Mouse (Mus musculus) CH12.LX (cell line): ENCODE measurements around the gene Rdh7. TPM values are rescaled to one million over a fixed set of nuclear protein-coding genes. Genes with fewer than 3 reads are reported as not detected.
"Not testable (repeated sequence)": the region's sequence is repeated elsewhere in the genome, so short reads cannot be mapped to it uniquely, and the experiment has no call there.

Experiments used
- DNase-seq: peaks from one replicate; pipeline ENCODE4 v3.0.0-alpha.2; 2013; ENCODE audit errors: extremely low read depth
- H3K27ac ChIP-seq: 2 replicates; pipeline ENCODE4 v1.5.1; 2012; ENCODE audit warnings: low read depth, mild to moderate bottlenecking, control low read depth, moderate library complexity; ENCODE audit not compliant: insufficient read depth
- H3K27me3 ChIP-seq: replicated peaks from 2 replicates; pipeline ENCODE3; 2012; ENCODE audit warnings: inconsistent platforms
- H3K36me3 ChIP-seq, 2 experiments: replicated peaks in 1 of 2; 2 replicates each; pipeline versions ENCODE3 to v1.6.1; 2012; ENCODE audit warnings: inconsistent platforms in 1 of 2, low read length in 1 of 2, mild to moderate bottlenecking in 1 of 2, mixed read lengths in 1 of 2, moderate library complexity in 1 of 2; ENCODE audit not compliant: control insufficient read depth in 1 of 2, insufficient read depth in 1 of 2
- H3K4me1 ChIP-seq, 2 experiments: 2 replicates each; pipeline ENCODE4 v1.6.1; 2012; ENCODE audit warnings: inconsistent platforms in 1 of 2, moderate library complexity in 1 of 2; ENCODE audit not compliant: insufficient read depth in 2 of 2, control insufficient read depth in 1 of 2
- H3K4me2 ChIP-seq: 2 replicates; pipeline ENCODE4 v1.6.1; 2012; ENCODE audit warnings: low read depth, mild to moderate bottlenecking, control low read depth; ENCODE audit not compliant: poor library complexity, insufficient read depth, severe bottlenecking
- H3K4me3 ChIP-seq, 3 experiments: fragments of 150-350 bp in 1 of 3; sonication (generic) in 1 of 3; replicated peaks in 1 of 3; 2 replicates each; pipeline versions ENCODE3 to v1.5.1; 2011 to 2012; ENCODE audit warnings: low read depth in 2 of 3, low read length in 2 of 3, mild to moderate bottlenecking in 2 of 3, moderate library complexity in 2 of 3, control low read depth in 1 of 3, improper control_type of control experiment in 1 of 3, inconsistent platforms in 1 of 3, mixed read lengths in 1 of 3; ENCODE audit not compliant: poor library complexity in 1 of 3
- H3K79me2 ChIP-seq: replicated peaks from 2 replicates; pipeline ENCODE4 v1.6.1; 2012; ENCODE audit warnings: mild to moderate bottlenecking, moderate library complexity; ENCODE audit not compliant: control insufficient read depth, poor library complexity, insufficient read depth, severe bottlenecking; ENCODE audit errors: extremely low read depth
- H3K9ac ChIP-seq: 2 replicates; pipeline ENCODE4 v1.6.1; 2012; ENCODE audit warnings: low read depth, mild to moderate bottlenecking, control low read depth, moderate library complexity; ENCODE audit not compliant: insufficient read depth
- H3K9me3 ChIP-seq: replicated peaks from 2 replicates; pipeline ENCODE3; 2012; ENCODE audit warnings: low read length, inconsistent platforms, mixed read lengths
- JUND ChIP-seq: conservative IDR thresholded peaks from 2 replicates; pipeline ENCODE4 v1.6.1; 2011; ENCODE audit warnings: low read depth, low read length, improper control_type of control experiment
- MAZ ChIP-seq: IDR thresholded peaks from 2 replicates; pipeline ENCODE4 v1.6.1; 2012; ENCODE audit warnings: low read depth, mild to moderate bottlenecking, inconsistent platforms, low read length, improper control_type of control experiment, moderate library complexity
- dilution Hi-C: fragments of 300-500 bp; cut with MboI; formaldehyde crosslinking; loops from 2 replicates; pipeline ENCODE4 v1.14.3; 2020; ENCODE audit warnings: low sequenced_read_pairs; ENCODE audit not compliant: extremely low pct_unique_long_range_greater_than_20kb, extremely low pct_ligation_motif_present
- in situ Hi-C: fragments of 300-500 bp; cut with MboI; formaldehyde crosslinking; loops from 3 replicates; pipeline ENCODE4 v1.14.3; 2019; ENCODE audit warnings: low sequenced_read_pairs, low pct_ligation_motif_present, low pct_unique_long_range_greater_than_20kb, mixed read lengths
- polyA plus RNA-seq: library from polyadenylated mRNA; unstranded; fragments of >175 nt; gene quantifications from 2 replicates; pipeline ENCODE4 v1.2.1, GENCODE M21; 2012; ENCODE audit warnings: low read depth; ENCODE audit not compliant: insufficient read length
- total RNA-seq, 2 experiments: library from RNA; depleted of rRNA; stranded (reverse); fragments of 300-350 nt in 1 of 2; fragments of >200 nt in 1 of 2; gene quantifications; 2 replicates each; pipeline ENCODE4 v1.2.3; 2012 to 2014

The Rdh7 gene
- total and polyA plus RNA-seq, 3 experiments, result not detected

GRCm38 (mm10) chr10:127835292-127835691 is 53.3 kb downstream of the Rdh7 start:
- dilution Hi-C loops, result no loop called here
- Histone ChIP-seq H3K4me2 (no peak overlapping the region), H3K79me2 (no peaks in the 10 kb centered on the region), H3K4me3 (no peak overlapping the region), H3K9ac (no peak overlapping the region), H3K27me3 (peaks cover 26% of the 10 kb centered on the region), H3K4me1 (no peaks in the 10 kb centered on the region), H3K9me3 (peaks cover 12% of the 10 kb centered on the region), H3K36me3 (no peaks in the 10 kb centered on the region), H3K27ac (no peak overlapping the region)
- no peak for DNase-seq
- TF ChIP-seq JUND, result no peak
- no peak for TF ChIP-seq MAZ
- in situ Hi-C loops, result no loop called here

- H3K79me2 ChIP-seq, in situ Hi-C loops, H3K4me3 ChIP-seq, H3K4me2 ChIP-seq, H3K27ac ChIP-seq, DNase-seq, dilution Hi-C loops, H3K36me3 ChIP-seq, H3K9ac ChIP-seq, H3K4me1 ChIP-seq: not testable (repeated sequence)
- Histone ChIP-seq H3K9me3 (peaks cover 12% of the 10 kb centered on the region), H3K27me3 (peaks cover 23% of the 10 kb centered on the region)
These were observed 54.4 kb downstream of the Rdh7 start for GRCm38 (mm10) chr10:127834186-127834585.

Other genes with a start within 250 kb of the Rdh7 start
- 58.7 and 76.6 TPM in 2 replicates for gene Stat6, start 245.8 kb downstream of the Rdh7 start, total RNA-seq (2012; rRNA removed)
- 64.0 and 71.5 TPM in 2 replicates for gene Stat6, start 245.8 kb downstream of the Rdh7 start, total RNA-seq (2014; rRNA removed)
- gene Stat6, start 245.8 kb downstream of the Rdh7 start, polyA plus RNA-seq, result 62.9 and 72.1 TPM in 2 replicates
- 12.5 and 13.2 TPM in 2 replicates for gene Nemp1, start 221.9 kb downstream of the Rdh7 start, total RNA-seq (2012; rRNA removed)
- 17.4 and 18.3 TPM in 2 replicates for gene Nemp1, start 221.9 kb downstream of the Rdh7 start, total RNA-seq (2014; rRNA removed)
- gene Nemp1, start 221.9 kb downstream of the Rdh7 start, polyA plus RNA-seq, result 7.5 and 8.3 TPM in 2 replicates
- 10.0 and 13.9 TPM in 2 replicates for gene Nab2, start 220.2 kb downstream of the Rdh7 start, total RNA-seq (2012; rRNA removed)
- 5.9 and 8.1 TPM in 2 replicates for gene Nab2, start 220.2 kb downstream of the Rdh7 start, total RNA-seq (2014; rRNA removed)
- 9.2 and 10.8 TPM in 2 replicates for gene Nab2, start 220.2 kb downstream of the Rdh7 start, polyA plus RNA-seq
- gene Myo1a, start 183.6 kb downstream of the Rdh7 start, total RNA-seq (2012; rRNA removed), result 1.8 and 2.3 TPM in 2 replicates
- 0.08 and 0.24 TPM in 2 replicates for gene Myo1a, start 183.6 kb downstream of the Rdh7 start, total RNA-seq (2014; rRNA removed)
- 0.36 and 0.45 TPM in 2 replicates for gene Myo1a, start 183.6 kb downstream of the Rdh7 start, polyA plus RNA-seq
- gene Tac2, start 164.3 kb downstream of the Rdh7 start, total RNA-seq (2012; rRNA removed), result not detected in 2 replicates
- gene Tac2, start 164.3 kb downstream of the Rdh7 start, total RNA-seq (2014; rRNA removed), result not detected in 2 replicates
- not detected in 2 replicates for gene Tac2, start 164.3 kb downstream of the Rdh7 start, polyA plus RNA-seq
- gene Zbtb39, start 149.3 kb downstream of the Rdh7 start, total RNA-seq (2012; rRNA removed), result 3.7 and 4.2 TPM in 2 replicates
- 0.63 and 1.1 TPM in 2 replicates for gene Zbtb39, start 149.3 kb downstream of the Rdh7 start, total RNA-seq (2014; rRNA removed)
- gene Zbtb39, start 149.3 kb downstream of the Rdh7 start, polyA plus RNA-seq, result 4.0 and 5.0 TPM in 2 replicates
- 0.04 TPM in 1 of 2 replicates, not detected in the other for gene Gpr182, start 137.1 kb downstream of the Rdh7 start, total RNA-seq (2012; rRNA removed)
- not detected in 2 replicates for gene Gpr182, start 137.1 kb downstream of the Rdh7 start, total RNA-seq (2014; rRNA removed)
- 0.05 and 0.13 TPM in 2 replicates for gene Gpr182, start 137.1 kb downstream of the Rdh7 start, polyA plus RNA-seq
- gene Rdh1, start 129.1 kb downstream of the Rdh7 start, total RNA-seq (2012; rRNA removed), result not detected in 2 replicates
- gene Rdh1, start 129.1 kb downstream of the Rdh7 start, total RNA-seq (2014; rRNA removed), result 0.05 TPM in 1 of 2 replicates, not detected in the other
- not detected in 2 replicates for gene Rdh1, start 129.1 kb downstream of the Rdh7 start, polyA plus RNA-seq
- gene Rdh16f1, start 129.0 kb downstream of the Rdh7 start, total RNA-seq (2012; rRNA removed), result not detected in 2 replicates
- not detected in 2 replicates for gene Rdh16f1, start 129.0 kb downstream of the Rdh7 start, total RNA-seq (2014; rRNA removed)
- not detected in 2 replicates for gene Rdh16f1, start 129.0 kb downstream of the Rdh7 start, polyA plus RNA-seq
- not detected in 2 replicates for gene Rdh9, start 112.4 kb downstream of the Rdh7 start, total RNA-seq (2012; rRNA removed)
- gene Rdh9, start 112.4 kb downstream of the Rdh7 start, total RNA-seq (2014; rRNA removed), result not detected in 2 replicates
- 0.09 TPM in 1 of 2 replicates, not detected in the other for gene Rdh9, start 112.4 kb downstream of the Rdh7 start, polyA plus RNA-seq
- not detected in 2 replicates for gene Rdh16, start 87.7 kb downstream of the Rdh7 start, total RNA-seq (2012; rRNA removed)
- gene Rdh16, start 87.7 kb downstream of the Rdh7 start, total RNA-seq (2014; rRNA removed), result not detected in 2 replicates
- not detected in 2 replicates for gene Rdh16, start 87.7 kb downstream of the Rdh7 start, polyA plus RNA-seq
- not detected in 2 replicates for gene Rdh19, start 38.9 kb downstream of the Rdh7 start, total RNA-seq (2012; rRNA removed)
- not detected in 2 replicates for gene Rdh19, start 38.9 kb downstream of the Rdh7 start, total RNA-seq (2014; rRNA removed)
- gene Rdh19, start 38.9 kb downstream of the Rdh7 start, polyA plus RNA-seq, result not detected in 2 replicates
- not detected in 2 replicates for gene Rdh16f2, start 22.3 kb downstream of the Rdh7 start, total RNA-seq (2012; rRNA removed)
- gene Rdh16f2, start 22.3 kb downstream of the Rdh7 start, total RNA-seq (2014; rRNA removed), result not detected in 2 replicates
- gene Rdh16f2, start 22.3 kb downstream of the Rdh7 start, polyA plus RNA-seq, result not detected in 2 replicates
- gene Sdr9c7, start 9.7 kb upstream of the Rdh7 start, total RNA-seq (2012; rRNA removed), result not detected in 2 replicates
- not detected in 2 replicates for gene Sdr9c7, start 9.7 kb upstream of the Rdh7 start, total RNA-seq (2014; rRNA removed)
- not detected in 2 replicates for gene Sdr9c7, start 9.7 kb upstream of the Rdh7 start, polyA plus RNA-seq
- 0.08 TPM in 1 of 2 replicates, not detected in the other for gene Hsd17b6, start 118.8 kb upstream of the Rdh7 start, total RNA-seq (2012; rRNA removed)
- gene Hsd17b6, start 118.8 kb upstream of the Rdh7 start, total RNA-seq (2014; rRNA removed), result not detected in 2 replicates
- not detected in 2 replicates for gene Hsd17b6, start 118.8 kb upstream of the Rdh7 start, polyA plus RNA-seq
- 69.5 and 79.6 TPM in 2 replicates for gene Prim1, start 126.4 kb upstream of the Rdh7 start, total RNA-seq (2012; rRNA removed)
- 151 and 171 TPM in 2 replicates for gene Prim1, start 126.4 kb upstream of the Rdh7 start, total RNA-seq (2014; rRNA removed)
- gene Prim1, start 126.4 kb upstream of the Rdh7 start, polyA plus RNA-seq, result 101 and 102 TPM in 2 replicates
- gene Naca, start 146.8 kb upstream of the Rdh7 start, total RNA-seq (2012; rRNA removed), result 1,257 and 1,396 TPM in 2 replicates
- gene Naca, start 146.8 kb upstream of the Rdh7 start, total RNA-seq (2014; rRNA removed), result 1,670 and 1,798 TPM in 2 replicates
- gene Naca, start 146.8 kb upstream of the Rdh7 start, polyA plus RNA-seq, result 1,330 and 1,397 TPM in 2 replicates
- gene Ptges3, start 170.1 kb upstream of the Rdh7 start, total RNA-seq (2012; rRNA removed), result 124 and 176 TPM in 2 replicates
- gene Ptges3, start 170.1 kb upstream of the Rdh7 start, total RNA-seq (2014; rRNA removed), result 196 and 210 TPM in 2 replicates
- gene Ptges3, start 170.1 kb upstream of the Rdh7 start, polyA plus RNA-seq, result 247 and 274 TPM in 2 replicates
- gene Atp5b, start 194.5 kb upstream of the Rdh7 start, total RNA-seq (2012; rRNA removed), result 1,695 and 1,781 TPM in 2 replicates
- gene Atp5b, start 194.5 kb upstream of the Rdh7 start, total RNA-seq (2014; rRNA removed), result 1,737 and 1,775 TPM in 2 replicates
- gene Atp5b, start 194.5 kb upstream of the Rdh7 start, polyA plus RNA-seq, result 1,504 and 1,607 TPM in 2 replicates
- gene Baz2a, start 202.8 kb upstream of the Rdh7 start, total RNA-seq (2012; rRNA removed), result 11.8 and 12.8 TPM in 2 replicates
- 4.5 and 5.4 TPM in 2 replicates for gene Baz2a, start 202.8 kb upstream of the Rdh7 start, total RNA-seq (2014; rRNA removed)
- 29.5 and 34.0 TPM in 2 replicates for gene Baz2a, start 202.8 kb upstream of the Rdh7 start, polyA plus RNA-seq